13 mouse cellular contexts compared by ENCODE assay signal in the genomic region with DNA sequence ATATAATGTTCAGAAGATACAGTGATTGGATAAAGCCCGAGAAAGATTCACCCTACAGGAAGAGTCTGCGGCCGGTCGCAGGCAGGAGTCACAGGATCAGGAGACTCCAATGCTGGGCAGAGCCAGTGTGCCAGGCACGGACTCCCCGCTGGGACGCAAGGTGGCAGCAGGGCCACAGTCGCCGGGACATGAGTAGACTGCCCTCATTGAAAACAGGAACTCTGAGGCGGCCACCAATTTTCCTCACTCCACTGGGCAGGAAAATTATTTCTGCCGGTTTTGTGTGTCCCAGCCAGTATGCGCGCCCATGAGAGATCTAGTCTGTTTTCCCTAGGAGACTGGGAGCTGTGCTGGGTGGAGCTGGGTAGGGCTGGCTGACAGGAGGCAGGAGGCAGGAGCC. TPM values are rescaled to one million over a fixed set of nuclear protein-coding genes. Genes with fewer than 3 reads are reported as not detected.
DNase-seq lines count a peak whose midpoint lies in the region; ATAC-seq and TF ChIP-seq lines count a peak whose summit lies in the region.
"Had no signal": no experiment of that assay in that cellular context is flagged by ENCODE, and none has a peak within 500 bp of the region (broad histone marks: within the 10 kb centered on the region; RNA-seq: fewer than 3 reads in every experiment).

No protein-coding gene starts in this region.

- H3K27me3 ChIP-seq in midbrain, postnatal 0 days (ENCODE audit: insufficient read depth, low read length) = no peaks in the 10 kb centered on the region; the same call in 1 of the 2 replicates
- no peaks in the 10 kb centered on the region for H3K27me3 ChIP-seq in midbrain, embryonic 11.5 days (ENCODE audit: control insufficient read depth, insufficient read depth, low read length)

- no peak for DNase-seq in cerebellum, postnatal 4 days (ENCODE audit: low spot score in 2 of 2)
- peak; percentile 30 for DNase-seq in midbrain, postnatal 0 days (ENCODE audit: low spot score)
- DNase-seq in midbrain, embryonic 11.5 days (ENCODE audit: low spot score, missing footprints) = no peak
- DNase-seq in kidney, adult 9 months = peak; percentile 30
- DNase-seq in spleen, postnatal 36 days (ENCODE audit: low spot score in 2 of 2) = peak; percentile 82 to 84
- DNase-seq in left cerebral cortex, adult 8-10 months (ENCODE audit: low spot score in 2 of 2) = no peak
- no peak for DNase-seq in right cerebral cortex, postnatal 36 days (ENCODE audit: low spot score in 2 of 2)
- DNase-seq: liver, embryonic 13.5 days had no signal

- H3K4me1 ChIP-seq in midbrain, postnatal 0 days (ENCODE audit: insufficient read depth, low read length) = peaks cover 15% of the 10 kb centered on the region; the same call in 1 of the 2 replicates
- H3K4me1 ChIP-seq in midbrain, embryonic 11.5 days (ENCODE audit: control insufficient read depth, insufficient read depth, low read length) = peaks cover 5% of the 10 kb centered on the region; the same call in 1 of the 2 replicates

- TF ChIP-seq CTCF in midbrain, postnatal 0 days (IDR thresholded peaks at IDR 0.05) = peak; percentile 25; the same call in 1 of the 2 replicates

- no peaks in the 10 kb centered on the region for H3K9me3 ChIP-seq in midbrain, postnatal 0 days (ENCODE audit: low read length)
- no peaks in the 10 kb centered on the region for H3K9me3 ChIP-seq in midbrain, embryonic 11.5 days (ENCODE audit: control insufficient read depth, low read length)
- H3K9me3 ChIP-seq: embryonic facial prominence, embryonic 15.5 days; heart, embryonic 10.5 days; liver, embryonic 13.5 days had no signal

- ATAC-seq in cerebellum, adult (ENCODE audit: insufficient number of reproducible peaks, low FRiP score, low TSS enrichment) = peak; percentile 48
- no peak for ATAC-seq in midbrain, postnatal 0 days (ENCODE audit: low FRiP score)
- no peak for ATAC-seq in midbrain, embryonic 11.5 days (ENCODE audit: low FRiP score)

- H3K27ac ChIP-seq in midbrain, postnatal 0 days (ENCODE audit: low read depth, low read length) = no peak overlapping the region
- H3K27ac ChIP-seq in midbrain, embryonic 11.5 days (ENCODE audit: low read depth, low read length) = no peak overlapping the region
- H3K27ac ChIP-seq: embryonic facial prominence, embryonic 15.5 days; heart, embryonic 10.5 days; liver, embryonic 13.5 days had no signal

- no peak overlapping the region for H3K9ac ChIP-seq in midbrain, postnatal 0 days (replicated peaks; ENCODE audit: low read length, poor library complexity, severe bottlenecking)
- no peak overlapping the region for H3K9ac ChIP-seq in midbrain, embryonic 11.5 days (ENCODE audit: low read length)
- H3K9ac ChIP-seq: embryonic facial prominence, embryonic 15.5 days; liver, embryonic 13.5 days had no signal

- WGBS in midbrain, postnatal 0 days = 89% methylated on average over 13 of the region's 13 CpGs
- 89% methylated on average over 13 of the region's 13 CpGs for WGBS in midbrain, embryonic 11.5 days

- no peak overlapping the region for H3K4me3 ChIP-seq in midbrain, postnatal 0 days (ENCODE audit: low read depth, low read length)
- no peak overlapping the region for H3K4me3 ChIP-seq in midbrain, embryonic 11.5 days (ENCODE audit: low read depth, low read length)
- H3K4me3 ChIP-seq: embryonic facial prominence, embryonic 15.5 days; heart, embryonic 10.5 days; liver, embryonic 13.5 days had no signal

- no peaks in the 10 kb centered on the region for H3K36me3 ChIP-seq in midbrain, postnatal 0 days (ENCODE audit: insufficient read depth, low read length)
- no peaks in the 10 kb centered on the region for H3K36me3 ChIP-seq in midbrain, embryonic 11.5 days (ENCODE audit: control insufficient read depth, insufficient read depth, low read length)
- H3K36me3 ChIP-seq: embryonic facial prominence, embryonic 15.5 days; G1E; heart, embryonic 10.5 days; liver, embryonic 13.5 days had no signal

- H3K4me2 ChIP-seq in midbrain, postnatal 0 days (ENCODE audit: low read depth, low read length, poor library complexity, severe bottlenecking) = no peak overlapping the region
- H3K4me2 ChIP-seq in midbrain, embryonic 11.5 days = no peak overlapping the region
- H3K4me2 ChIP-seq: embryonic facial prominence, embryonic 15.5 days; liver, embryonic 13.5 days had no signal

RNA-seq across cellular contexts. Expression of a gene that starts 3.2 kb away (rescaled TPM):
- 78.2 and 84.2 TPM in 2 replicates for total RNA-seq in midbrain, postnatal 0 days (2014; rRNA removed)
- polyA plus RNA-seq in midbrain, postnatal 0 days (2015; fragmentation: Nextera tagmentation; extraction: Ambion mirVana) = 28.4 and 31.8 TPM in 2 replicates
- 9.2 and 9.3 TPM in 2 replicates for polyA plus RNA-seq in midbrain, embryonic 11.5 days (2014; fragmentation: Nextera tagmentation; extraction: Ambion mirVana)
- total RNA-seq in left cerebral cortex, adult 8-10 months (2022) = 100 to 1,000 TPM; 112 to 128 (median 121) TPM
- total RNA-seq: G1E; megakaryocyte-erythroid progenitor cell, adult 5-6 weeks had no signal
- polyA plus RNA-seq: G1E had no signal

Comparison
In these comparisons a context has a peak if more than half of its experiments do, and no peak if none do; other contexts are left out.
1. DNase-seq: peak in midbrain, postnatal 0 days (single experiment), kidney, adult 9 months (single experiment) and spleen, postnatal 36 days (2 of 2); none in cerebellum, postnatal 4 days (0 of 2), midbrain, embryonic 11.5 days (single experiment), left cerebral cortex, adult 8-10 months (0 of 2) and right cerebral cortex, postnatal 36 days (0 of 2).